Mouse (Mus musculus) heart, postnatal 0 days (tissue): Measurements from ENCODE around the gene Adamtsl2.

Experiments
- CTCF ChIP-seq: IDR thresholded peaks from 2 replicates; pipeline ENCODE4 v1.5.1; 2016; ENCODE audit warnings: antibody characterized with exemption, control low read depth, low read depth
- EP300 ChIP-seq: IDR thresholded peaks from 2 replicates; pipeline ENCODE4 v1.6.1; 2016; ENCODE audit warnings: antibody characterized with exemption, low read depth

DNA sequence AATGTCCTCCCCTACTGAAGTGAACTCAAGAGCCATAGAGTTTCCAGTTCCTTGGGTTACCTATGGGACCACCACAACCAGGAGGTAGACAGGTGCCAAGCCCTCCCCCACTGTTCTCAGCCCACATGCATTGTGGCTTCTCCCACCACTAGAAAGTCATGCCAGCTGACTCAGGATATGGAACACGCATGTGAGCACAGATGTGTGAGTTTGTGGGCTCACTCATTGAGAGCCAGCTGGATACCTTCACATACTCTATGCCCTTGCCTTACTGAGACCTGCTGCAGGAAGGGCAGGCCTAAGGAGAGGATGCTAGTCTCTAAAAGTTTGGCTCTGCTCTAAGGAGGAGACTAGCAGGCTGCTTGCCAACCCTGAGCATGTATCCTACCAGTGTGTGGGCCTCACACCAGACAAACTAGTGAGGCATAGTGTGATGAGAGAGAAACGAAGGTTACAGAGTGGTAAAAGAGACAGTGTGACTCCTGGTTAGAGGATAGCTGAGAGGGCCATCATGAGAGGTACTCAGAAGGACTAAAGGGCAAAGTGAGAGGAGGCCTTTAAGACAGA is 8.8 kb upstream of the Adamtsl2 start:
- no peak for TF ChIP-seq EP300
- no peak for TF ChIP-seq CTCF
